Mouse (Mus musculus) urinary bladder, postnatal 25 days (tissue): Measurements from ENCODE around the gene Cyp24a1.

Experiments used
- DNase-seq: peaks from one replicate; pipeline ENCODE4 v3.0.0; 2022; ENCODE audit warnings: low spot score

The Cyp24a1 gene

DNA sequence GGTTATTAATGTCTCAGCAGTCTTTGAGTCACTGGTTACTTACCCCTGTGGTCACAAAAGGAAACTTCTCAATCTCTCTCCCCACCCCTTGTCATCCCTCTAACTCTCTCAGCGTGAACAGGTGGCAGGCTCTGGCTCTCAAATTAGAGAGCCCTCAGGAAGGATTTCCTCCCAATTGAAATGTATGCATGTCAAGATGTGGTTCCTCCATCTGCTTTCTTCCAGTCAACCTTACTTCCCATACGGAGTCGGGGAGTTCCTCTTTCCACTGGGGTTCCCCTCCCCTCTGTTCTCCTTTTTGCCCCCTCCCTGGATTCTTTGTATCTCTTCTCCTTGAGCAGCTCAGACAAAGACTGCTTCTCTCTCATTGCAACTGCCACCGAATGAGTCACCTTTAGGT is 60.7 kb downstream of the Cyp24a1 start:
- DNase-seq: no peak
